Mouse (Mus musculus) c-Kit-positive CD71-positive TER-119-positive erythroid progenitor cells, embryonic 14.5 days (primary cell): ENCODE measurements around the gene Frem2.
A peak's percentile ranks its signal among the peaks of the same experiment; 100 is the strongest.

Experiments used
- DNase-seq: peaks from one replicate; pipeline ENCODE4 v3.0.0-alpha.2; 2013; ENCODE audit warnings: low spot score

Frem2 gene

DNA sequence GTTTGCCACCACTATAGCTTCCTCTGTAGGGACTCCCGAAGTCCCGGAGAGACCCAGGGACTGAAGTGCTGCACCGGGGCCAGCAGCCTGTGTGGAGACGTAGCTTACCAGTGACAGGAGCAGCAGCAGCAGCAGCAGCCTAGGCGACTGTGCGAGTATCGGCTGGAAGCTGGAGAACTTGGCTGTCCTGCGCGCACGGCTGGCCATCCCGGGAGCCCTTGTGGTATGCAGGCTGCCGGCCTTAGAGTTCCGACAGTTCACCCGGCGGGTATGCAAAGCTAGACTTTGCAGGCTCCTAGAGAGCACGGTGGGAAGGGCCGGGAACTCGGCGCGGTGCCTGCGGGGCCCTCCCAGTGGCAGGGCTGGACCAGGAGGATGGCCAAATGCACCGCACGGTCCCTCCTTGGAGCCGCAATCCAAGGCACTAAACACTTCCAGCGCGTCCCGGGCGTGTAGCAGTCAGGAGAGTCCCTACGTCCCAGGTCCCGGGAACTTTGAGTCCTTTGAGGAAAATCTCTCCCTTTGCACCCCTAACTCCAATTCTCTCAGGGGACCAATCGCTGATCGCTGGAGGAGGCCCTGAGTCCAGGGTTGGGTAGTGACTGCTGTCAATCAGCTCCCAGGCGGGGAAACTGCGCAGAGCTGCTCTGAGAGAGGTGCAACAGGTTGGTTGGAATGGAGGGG, at the start of gene Frem2:
Gene Frem2 (minus strand): TSS at position 478 of the 684 bp plus-strand sequence.
- no peak for DNase-seq

- DNase-seq: no peak
These were observed 48.9 kb upstream of the Frem2 start for GRCm38 (mm10) chr3:53705992-53706495.

- DNase-seq: no peak
These were observed 46.0 kb upstream of the Frem2 start for GRCm38 (mm10) chr3:53703126-53703505.

DNA sequence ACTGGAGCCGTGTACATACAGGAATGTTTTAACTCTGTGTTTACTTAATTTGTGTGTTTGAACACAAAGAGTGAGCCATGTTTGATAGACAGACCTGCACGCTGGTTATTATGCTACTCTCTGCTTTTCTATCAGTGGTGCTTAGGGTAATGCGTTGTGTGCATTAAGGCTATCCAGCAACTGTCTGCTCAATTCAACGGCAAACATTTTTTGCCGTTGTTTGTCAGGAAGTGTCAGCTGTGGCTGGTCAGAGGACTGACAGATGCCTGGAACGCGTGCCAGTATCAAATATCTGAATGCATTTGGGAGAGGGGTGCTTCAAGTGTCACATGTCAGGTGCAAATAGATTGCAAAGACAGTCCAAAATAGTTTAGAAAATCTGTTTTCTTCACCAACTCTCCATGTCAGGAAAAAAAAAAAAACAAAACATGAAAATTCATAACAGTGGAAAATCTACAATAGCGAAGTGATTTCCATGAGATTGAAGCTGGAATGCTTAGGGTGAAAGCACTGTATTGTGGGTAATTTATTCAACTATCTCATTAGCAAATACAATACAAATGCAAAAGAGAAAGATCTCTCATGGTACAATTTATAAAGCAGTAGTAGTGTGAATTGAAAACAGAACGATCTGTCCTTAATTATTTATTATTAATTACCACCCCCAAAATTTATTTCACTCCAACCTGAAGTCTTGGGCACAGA, 45.4 kb upstream of the Frem2 start:
- no peak for DNase-seq

GRCm38 (mm10) chr3:53701940-53702339, 44.8 kb upstream of the Frem2 start:
- DNase-seq: no peak

- DNase-seq: no peak
These were observed 30.6 kb upstream of the Frem2 start for GRCm38 (mm10) chr3:53687776-53688175.

DNA sequence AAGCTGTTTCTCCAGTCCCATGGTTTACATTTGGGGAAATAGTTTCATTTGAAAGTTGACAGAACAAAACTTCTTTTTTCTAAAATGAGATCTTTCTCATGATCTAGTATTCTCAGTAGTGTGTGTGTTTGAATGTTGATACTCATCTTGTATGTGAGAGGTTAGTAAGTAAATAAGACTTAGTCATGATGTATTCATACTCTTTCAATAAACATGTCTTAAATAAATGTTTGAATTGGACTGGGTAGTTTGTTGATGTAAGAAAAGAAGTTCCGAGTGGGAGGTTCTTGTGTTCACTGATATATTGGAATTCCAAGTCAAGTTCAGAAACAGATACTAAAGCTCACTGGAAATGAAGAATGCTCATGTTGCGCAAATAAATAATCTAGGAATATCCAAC, 25.1 kb upstream of the Frem2 start:
- DNase-seq: no peak

- no peak for DNase-seq
These were observed 23.7 kb upstream of the Frem2 start for GRCm38 (mm10) chr3:53680816-53681215.

GRCm38 (mm10) chr3:53674225-53674624, 17.1 kb upstream of the Frem2 start:
- peak; percentile 42 for DNase-seq

DNA sequence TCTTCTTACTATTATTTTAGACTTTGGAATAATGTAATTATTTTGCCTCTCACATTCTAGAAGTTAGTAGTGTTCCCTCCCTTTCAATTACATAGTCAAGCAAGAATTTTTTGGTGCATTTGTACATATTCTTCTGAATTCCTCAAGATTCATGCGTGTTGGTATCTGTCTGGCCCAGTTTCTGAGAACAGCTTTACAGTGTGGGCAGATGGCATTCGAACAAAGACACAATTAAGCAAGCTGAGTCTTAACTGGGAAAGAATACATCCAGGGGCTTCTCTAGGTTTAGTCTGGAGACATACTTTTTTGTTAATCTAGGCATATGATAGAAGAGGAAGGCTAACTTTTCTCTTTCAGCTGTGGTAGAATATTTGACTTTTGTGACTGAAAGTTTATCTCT, 12.6 kb upstream of the Frem2 start:
- no peak for DNase-seq

GRCm38 (mm10) chr3:53657744-53658534, 784 bp upstream of the Frem2 start:
- no peak for DNase-seq

DNA sequence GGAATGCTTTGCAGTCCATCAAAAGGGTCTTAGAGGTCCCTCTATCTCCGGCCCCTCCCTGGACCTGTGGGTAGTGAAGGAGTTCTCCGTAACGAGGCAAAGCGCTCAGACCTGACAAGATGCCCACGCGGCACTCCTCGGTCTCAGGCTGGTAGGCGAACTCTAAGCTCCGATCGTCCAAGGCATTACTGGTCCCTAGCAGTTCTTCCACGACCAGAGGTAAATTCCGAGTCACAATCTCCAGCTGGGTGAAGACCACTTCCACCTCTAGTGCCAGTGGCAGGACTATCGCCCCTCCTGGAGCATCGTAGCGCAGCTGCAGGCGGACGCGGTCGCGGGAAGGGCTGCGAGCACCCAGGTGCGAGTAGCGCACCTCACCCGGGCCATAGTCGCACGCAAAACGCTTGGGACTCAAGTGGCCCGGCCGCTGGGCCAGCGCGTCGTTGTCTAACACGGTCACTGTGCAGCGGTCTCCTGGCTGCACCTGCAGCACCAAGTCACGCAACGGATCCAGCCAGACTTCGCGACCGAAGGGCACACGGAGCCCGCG, 752 bp downstream of the Frem2 start:
- DNase-seq: no peak

- DNase-seq: no peak
These were observed 1.8 kb downstream of the Frem2 start for GRCm38 (mm10) chr3:53655343-53655742.

- no peak for DNase-seq
These were observed 7.0 kb downstream of the Frem2 start for GRCm38 (mm10) chr3:53650003-53650748.

- no peak for DNase-seq
These were observed 7.7 kb downstream of the Frem2 start for GRCm38 (mm10) chr3:53649425-53649824.

- DNase-seq: no peak
These were observed 8.3 kb downstream of the Frem2 start for GRCm38 (mm10) chr3:53648902-53649301.

DNA sequence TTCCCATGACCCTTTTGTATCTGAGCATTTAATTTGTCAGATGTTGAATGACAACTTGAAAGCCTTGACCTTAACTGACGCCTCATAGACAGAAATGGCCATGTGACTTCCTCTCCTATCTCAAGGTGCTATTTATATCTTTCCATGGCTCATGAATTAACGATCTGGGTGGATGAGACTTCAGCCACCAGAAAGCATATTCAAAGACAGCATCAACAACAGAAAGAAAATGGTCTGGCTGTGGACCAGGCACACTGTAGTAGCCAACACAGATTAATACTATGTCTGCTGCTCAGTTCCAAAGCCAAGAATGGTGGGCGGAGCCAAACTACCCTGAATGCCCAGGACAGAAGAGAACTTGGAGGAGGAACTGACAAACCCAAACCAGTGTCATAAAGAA, 21.2 kb downstream of the Frem2 start:
- DNase-seq: no peak

DNA sequence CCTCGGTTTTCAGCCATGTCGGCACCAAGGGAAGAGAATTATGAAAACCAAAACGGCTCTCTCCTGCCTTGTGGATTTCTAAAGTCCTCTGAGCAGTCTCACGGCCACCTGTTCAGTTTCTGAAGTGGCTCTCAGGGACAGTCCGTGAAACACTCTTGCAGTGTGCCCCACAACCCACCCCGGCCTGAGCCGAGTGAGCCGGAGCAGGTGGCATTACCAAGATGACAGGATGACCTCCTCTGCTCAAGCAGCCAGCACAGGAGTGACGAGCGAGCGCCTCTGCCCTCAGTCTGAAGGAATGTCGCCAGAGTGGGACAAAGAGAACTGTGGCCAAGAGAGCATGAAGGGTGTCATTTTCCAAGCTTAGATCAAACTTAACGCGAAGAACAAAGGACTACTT, 26.0 kb downstream of the Frem2 start:
- no peak for DNase-seq

GRCm38 (mm10) chr3:53630630-53631029, 26.5 kb downstream of the Frem2 start:
- no peak for DNase-seq

DNA sequence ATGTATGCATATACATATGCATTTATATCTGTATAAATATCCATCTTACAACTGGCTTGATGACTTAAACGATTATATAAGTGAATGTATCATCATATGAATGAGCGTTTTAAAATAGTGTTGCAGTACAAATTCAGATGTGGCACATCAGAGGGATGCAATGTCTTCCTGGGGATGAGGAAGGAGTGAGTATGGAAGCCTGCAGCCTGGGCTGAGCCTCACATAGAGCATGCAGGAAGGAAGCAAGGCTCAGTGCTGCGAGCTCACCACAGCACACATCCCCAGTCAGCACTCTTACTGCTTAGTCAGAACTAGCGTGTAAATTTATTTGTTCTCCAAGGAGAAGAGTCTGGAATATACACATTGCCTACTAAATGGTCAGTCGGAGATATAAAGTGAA, 27.2 kb downstream of the Frem2 start:
- no peak for DNase-seq

DNA sequence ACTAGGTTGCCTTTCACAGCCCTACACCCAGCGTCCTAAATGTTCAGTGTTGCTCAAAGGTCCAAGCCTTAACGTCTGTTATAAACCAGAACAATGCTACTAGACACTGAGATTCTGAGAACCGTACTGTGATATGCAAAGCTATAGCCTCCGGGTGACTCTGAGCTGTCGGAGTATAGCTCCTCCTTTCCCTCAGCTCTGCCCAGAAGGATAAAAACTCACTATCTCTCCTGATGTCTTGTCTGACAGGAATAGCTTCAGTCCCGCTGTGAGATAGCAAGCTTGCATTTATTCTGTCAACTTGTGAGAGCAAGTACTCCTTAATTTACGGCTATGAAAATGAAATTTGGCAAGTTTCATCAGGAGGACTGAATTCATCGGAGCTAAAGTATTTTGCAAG, 33.9 kb downstream of the Frem2 start:
- DNase-seq: no peak

GRCm38 (mm10) chr3:53620978-53621377, 36.2 kb downstream of the Frem2 start:
- DNase-seq: no peak
